Mouse (Mus musculus): ENCODE measurements at regions not wholly inside any gene's neighbourhood (a gene's known extent, or its start where the extent isn't known, plus 50 kb on each side); places are given as distances from the start of the nearest gene placed in this dataset.

DNA sequence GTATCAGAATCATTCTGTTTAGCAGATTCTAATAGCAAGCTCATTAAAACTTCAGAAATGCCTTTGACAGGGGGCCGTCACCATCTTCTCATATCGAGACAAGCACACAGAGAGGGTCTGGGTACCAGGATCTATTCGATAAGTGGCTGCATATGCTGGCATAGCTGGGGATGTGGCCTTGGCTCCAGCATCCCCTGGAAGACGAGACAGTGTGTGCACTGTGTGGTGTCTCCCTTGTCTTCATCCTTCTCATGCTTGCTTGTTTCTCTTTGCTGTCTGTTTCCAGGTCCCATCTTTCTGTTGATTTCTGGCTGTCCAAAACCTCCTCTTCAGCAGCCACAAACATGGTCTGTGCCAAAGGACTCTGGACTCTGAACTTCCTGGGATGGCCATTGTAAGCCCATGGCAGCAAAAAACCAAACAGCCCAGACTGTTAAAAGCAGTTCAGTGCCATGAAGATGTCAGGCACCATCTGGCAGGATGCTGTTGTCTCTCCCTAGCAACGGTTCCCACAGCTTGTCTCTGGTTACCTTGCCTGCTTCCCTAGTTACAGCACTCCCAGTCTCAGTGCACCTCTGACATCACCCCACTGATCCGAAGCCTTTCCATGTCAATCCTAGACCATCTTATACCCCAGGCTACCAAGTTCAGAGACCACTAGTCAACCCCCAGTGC is 56.5 kb downstream of the Kctd12 start:
- ATAC-seq (replicated peaks; ENCODE audit: low read depth, poor library complexity, severe bottlenecking): no peak

DNA sequence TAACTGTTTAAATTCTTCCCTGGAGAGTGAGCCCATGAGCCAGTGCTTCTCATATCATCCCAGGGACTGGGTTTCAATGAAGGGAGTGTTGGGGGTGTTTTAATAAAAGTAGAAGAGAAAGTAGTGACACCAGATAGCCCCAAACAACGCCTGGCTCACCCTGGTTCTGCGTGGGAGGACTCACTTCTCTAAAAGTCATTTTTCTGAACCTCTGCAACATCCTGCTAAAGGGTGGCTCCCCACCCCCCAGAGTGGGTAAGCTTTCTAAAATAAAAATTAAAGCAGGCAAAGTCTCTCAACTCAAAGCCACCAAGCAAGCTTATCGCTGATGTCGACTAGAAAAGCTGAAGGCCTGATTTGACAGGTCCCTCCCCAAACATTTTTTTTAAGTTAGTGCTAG is 57.8 kb downstream of the Kctd12 start:
- peak; percentile 52 for ATAC-seq (replicated peaks; ENCODE audit: low read depth, poor library complexity, severe bottlenecking)

- peak; percentile 90 for ATAC-seq (replicated peaks; ENCODE audit: low read depth, poor library complexity, severe bottlenecking)
Measured at GRCm38 (mm10) chr14:102922496-102922993, 59.9 kb downstream of the Kctd12 start.

DNA sequence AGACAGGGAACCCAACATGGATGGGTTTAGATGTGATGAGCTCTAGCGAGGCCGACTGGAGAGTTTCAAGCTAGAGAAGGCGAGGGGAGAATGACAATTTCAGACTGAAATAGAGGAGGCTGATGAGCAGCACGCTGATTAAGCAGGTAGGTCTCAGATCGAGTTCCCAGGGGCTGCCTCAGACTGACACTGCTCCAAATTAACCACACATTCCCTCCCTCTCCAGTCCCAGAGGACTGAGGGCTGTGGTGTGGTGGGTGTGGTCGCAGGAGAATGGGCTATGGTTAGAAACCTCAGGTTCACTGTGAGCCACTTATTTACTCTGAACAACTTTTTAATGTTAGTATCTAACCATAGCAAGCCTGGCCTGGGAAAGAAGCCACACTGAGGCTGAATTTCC is 62.0 kb downstream of the Kctd12 start:
- peak; percentile 38; the same call in 1 of the 2 replicates for ATAC-seq (replicated peaks; ENCODE audit: low read depth, poor library complexity, severe bottlenecking)

GRCm38 (mm10) chr14:102919261-102919801 is 63.1 kb downstream of the Kctd12 start:
- no peak for ATAC-seq (replicated peaks; ENCODE audit: low read depth, poor library complexity, severe bottlenecking)

DNA sequence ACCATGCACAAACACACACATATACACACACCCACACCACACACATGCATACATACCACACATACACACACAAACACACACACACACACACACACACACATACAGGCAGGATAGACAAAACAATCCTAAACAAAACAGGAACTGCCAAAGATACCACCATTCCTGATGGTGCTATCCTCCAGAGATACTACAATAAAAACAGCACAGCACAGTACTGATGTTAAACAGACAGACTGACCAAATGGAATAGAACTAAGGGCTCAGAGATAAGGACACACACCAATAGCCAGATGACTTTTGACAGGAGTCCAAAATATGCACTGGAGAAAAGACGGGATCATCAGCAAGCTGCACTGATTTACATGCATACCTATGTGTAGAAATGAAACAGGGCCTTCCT is 64.5 kb downstream of the Kctd12 start:
- ATAC-seq (replicated peaks; ENCODE audit: low read depth, poor library complexity, severe bottlenecking): no peak

DNA sequence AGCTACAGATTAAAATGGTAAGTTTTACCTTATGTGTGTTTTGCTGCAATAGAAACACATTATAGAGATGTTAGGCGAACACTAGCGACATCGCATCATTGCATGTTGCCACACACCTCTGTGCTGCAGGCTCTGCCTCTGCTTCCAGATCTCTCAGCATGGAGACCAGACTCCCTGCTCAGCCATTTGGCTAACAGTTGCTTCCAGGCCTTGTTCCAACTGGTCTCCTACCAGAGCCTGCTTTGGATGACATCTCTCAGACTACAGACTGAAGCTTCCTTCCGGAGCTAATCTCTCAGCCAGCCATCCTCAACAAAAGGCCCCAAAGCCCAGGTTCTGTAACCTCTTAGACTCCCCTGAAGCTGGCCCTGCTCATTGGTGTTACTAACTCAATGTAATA is 66.5 kb downstream of the Kctd12 start:
- ATAC-seq (replicated peaks; ENCODE audit: low read depth, poor library complexity, severe bottlenecking): no peak

DNA sequence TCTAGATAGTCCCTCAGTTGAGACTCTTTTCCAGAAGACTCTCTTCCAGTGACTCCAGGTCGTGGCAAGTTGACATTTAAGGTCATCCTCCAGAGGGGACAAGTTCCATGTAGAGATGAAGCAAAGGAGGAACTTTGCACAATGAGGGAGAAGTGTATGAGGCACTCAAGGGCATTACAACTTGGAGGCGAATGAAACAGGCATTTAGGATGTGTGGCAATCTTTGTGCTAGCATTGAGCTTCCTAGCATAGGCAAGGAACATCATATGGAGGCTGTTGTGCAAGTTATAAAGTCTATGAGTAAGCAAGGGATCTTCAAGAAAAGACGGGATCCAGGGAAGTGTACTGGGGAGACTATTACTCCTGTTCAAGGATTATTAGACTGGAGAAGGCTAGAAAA is 70.9 kb downstream of the Kctd12 start:
- ATAC-seq (replicated peaks; ENCODE audit: low read depth, poor library complexity, severe bottlenecking): no peak

DNA sequence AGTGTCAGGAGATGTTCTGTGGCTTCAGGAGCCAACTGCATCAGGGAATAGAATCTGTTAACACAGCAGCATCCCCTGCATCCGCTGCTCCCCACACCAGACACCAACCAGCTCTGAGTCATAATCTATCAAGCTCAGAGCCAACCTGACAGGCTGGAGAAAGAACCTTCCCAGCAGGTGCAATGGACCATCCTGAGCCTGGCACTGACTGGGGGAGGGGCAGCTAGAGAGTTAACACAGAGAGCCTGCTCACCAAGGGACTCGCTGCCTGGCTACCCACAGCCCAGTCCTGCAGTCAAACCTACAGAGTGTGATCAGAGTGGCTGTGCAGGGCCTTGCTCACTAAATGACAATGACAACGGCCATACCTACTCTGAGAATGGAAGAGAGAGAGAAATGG is 73.4 kb downstream of the Kctd12 start:
- no peak for ATAC-seq (replicated peaks; ENCODE audit: low read depth, poor library complexity, severe bottlenecking)

GRCm38 (mm10) chr14:102907411-102908103 is 74.9 kb downstream of the Kctd12 start:
- ATAC-seq (replicated peaks; ENCODE audit: low read depth, poor library complexity, severe bottlenecking): peak; percentile 61

DNA sequence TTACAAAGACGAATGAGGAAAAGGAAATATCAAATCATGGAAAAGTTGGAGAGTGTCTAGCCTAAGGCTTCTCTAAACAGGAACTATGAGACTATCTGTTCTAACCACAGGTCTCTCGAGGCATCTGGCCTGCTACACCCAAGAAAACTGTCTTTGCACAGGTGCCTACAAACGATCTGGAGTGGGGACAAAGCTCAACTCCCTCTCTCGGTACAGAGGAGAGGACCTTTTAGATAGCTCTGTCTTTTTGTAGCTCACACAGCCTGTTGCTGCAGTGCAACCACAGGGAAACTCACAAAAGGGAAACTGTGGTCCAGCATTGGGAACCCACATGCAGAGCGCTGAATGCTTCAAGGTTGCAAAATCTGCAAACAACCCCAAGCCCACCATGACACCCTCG is 75.6 kb downstream of the Kctd12 start:
- peak; percentile 77 for ATAC-seq (replicated peaks; ENCODE audit: low read depth, poor library complexity, severe bottlenecking)

- ATAC-seq (replicated peaks; ENCODE audit: low read depth, poor library complexity, severe bottlenecking): peak; percentile 37
Measured at GRCm38 (mm10) chr14:102906286-102906685, 76.2 kb downstream of the Kctd12 start.

DNA sequence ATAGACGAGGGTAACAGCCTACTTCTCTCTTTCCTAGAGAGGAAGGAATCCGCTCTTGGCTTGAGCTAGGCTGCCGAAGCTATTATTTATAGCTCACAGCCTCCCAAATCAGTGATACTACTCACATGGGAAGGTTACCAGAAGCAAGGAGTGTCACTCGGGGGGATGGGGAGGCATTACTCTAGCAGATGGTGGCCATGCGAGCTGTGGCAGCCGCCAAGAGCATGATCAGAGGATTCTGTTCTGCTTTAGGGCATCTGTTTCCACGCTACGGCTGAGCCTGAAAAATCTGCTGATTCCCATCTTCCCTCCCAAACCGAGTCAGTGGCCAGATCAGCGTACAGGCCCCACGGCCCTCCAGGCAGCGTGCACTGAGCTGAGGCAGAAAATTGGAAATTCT is 79.5 kb downstream of the Kctd12 start:
- peak; percentile 34 for ATAC-seq (replicated peaks; ENCODE audit: low read depth, poor library complexity, severe bottlenecking)

- no peak for ATAC-seq (replicated peaks; ENCODE audit: low read depth, poor library complexity, severe bottlenecking)
Measured at GRCm38 (mm10) chr14:102902236-102902635, 80.2 kb downstream of the Kctd12 start.

DNA sequence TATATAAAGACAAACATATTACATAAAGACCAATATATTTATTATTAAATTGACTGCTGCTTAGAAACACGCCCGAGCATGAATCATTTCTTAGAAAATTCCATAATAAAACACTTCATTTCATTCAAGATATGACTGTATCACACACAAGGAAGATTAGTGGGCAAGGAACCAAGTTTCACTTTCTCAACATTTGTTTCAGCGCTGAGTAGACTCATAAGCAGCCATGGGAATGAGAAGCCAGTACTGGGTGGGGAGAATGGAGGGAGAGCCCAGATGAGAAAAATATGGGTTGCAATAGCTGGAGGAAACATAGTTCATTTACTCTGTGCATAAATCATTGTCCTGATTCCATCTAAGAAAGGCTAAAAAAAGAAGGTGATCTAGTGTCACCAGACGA is 84.0 kb downstream of the Kctd12 start:
- no peak for ATAC-seq (replicated peaks; ENCODE audit: low read depth, poor library complexity, severe bottlenecking)

GRCm38 (mm10) chr14:102897039-102897438 is 85.4 kb downstream of the Kctd12 start:
- no peak for ATAC-seq (replicated peaks; ENCODE audit: low read depth, poor library complexity, severe bottlenecking)

GRCm38 (mm10) chr14:102896527-102896926 is 85.9 kb downstream of the Kctd12 start:
- ATAC-seq (replicated peaks; ENCODE audit: low read depth, poor library complexity, severe bottlenecking): no peak

DNA sequence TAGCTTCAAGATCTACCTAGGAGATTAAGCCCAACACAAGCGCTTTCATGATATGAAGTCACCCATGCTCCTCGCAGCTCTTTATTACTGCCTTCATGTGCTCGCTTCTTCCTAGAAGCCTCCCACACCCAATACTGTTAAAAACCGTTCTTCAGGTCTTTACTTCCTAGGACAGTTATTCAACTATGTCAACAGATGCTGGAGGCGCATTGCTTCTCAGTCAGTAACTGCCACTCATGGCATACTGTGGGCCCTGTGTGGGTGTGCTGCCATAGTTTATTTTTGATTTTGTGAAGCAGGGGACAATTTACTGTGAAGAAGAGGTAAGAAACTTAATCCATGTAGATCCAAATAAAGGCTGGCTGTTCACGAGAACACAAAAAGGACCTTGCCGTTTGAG is 89.2 kb downstream of the Kctd12 start:
- no peak for ATAC-seq (replicated peaks; ENCODE audit: low read depth, poor library complexity, severe bottlenecking)

DNA sequence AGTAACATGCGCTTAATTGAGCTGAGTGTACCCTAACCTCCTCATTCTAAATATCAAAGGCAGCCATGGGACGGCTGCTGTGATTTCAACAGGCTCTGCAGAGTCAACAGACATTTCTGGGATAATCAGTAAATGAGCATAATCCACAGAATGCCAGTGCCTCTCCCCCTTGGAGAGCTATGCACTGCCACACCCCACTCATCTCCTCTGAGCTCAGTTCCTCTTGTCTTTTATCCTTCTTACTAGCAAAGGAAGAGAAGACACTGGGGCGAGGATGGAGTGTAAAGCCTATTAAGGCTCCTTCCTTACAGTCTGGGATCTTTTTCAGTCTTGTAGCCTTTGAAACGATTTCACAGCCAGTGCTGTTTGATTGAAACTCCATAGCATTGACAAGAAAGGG is 90.9 kb downstream of the Kctd12 start:
- no peak for ATAC-seq (replicated peaks; ENCODE audit: low read depth, poor library complexity, severe bottlenecking)

DNA sequence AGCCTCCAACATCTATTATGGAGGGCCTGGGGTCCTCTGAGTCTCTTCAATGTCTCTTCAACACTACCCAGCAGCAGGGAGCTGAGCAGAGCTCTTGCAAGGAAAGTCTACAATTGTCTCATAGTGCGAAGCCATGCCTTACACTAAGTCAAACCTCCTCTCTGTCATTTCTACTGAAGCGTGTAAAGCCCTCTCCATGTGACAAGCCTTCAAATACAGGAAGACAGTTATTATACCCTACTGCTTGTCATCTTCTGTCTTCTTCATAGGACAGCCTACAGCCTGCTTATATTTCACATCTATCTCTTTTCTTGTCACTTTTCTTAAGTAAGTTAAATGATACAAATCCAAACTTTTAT is 97.2 kb downstream of the Kctd12 start:
- ATAC-seq (replicated peaks; ENCODE audit: low read depth, poor library complexity, severe bottlenecking): no peak

GRCm38 (mm10) chr14:102884539-102885239 is 97.7 kb downstream of the Kctd12 start:
- ATAC-seq (replicated peaks; ENCODE audit: low read depth, poor library complexity, severe bottlenecking): no peak

Data from common myeloid progenitor, adult 5-6 weeks (primary cell).